Mouse (Mus musculus) testis, postnatal 14 days (tissue): Measurements from ENCODE around the gene Tmem119.
"Not testable (repeated sequence)": the region's sequence is repeated elsewhere in the genome, so short reads cannot be mapped to it uniquely, and the experiment has no call there.

ENCODE experiments used
- DNase-seq: peaks from one replicate; pipeline ENCODE4 v3.0.0; 2021; ENCODE audit warnings: low spot score

Gene Tmem119

DNA sequence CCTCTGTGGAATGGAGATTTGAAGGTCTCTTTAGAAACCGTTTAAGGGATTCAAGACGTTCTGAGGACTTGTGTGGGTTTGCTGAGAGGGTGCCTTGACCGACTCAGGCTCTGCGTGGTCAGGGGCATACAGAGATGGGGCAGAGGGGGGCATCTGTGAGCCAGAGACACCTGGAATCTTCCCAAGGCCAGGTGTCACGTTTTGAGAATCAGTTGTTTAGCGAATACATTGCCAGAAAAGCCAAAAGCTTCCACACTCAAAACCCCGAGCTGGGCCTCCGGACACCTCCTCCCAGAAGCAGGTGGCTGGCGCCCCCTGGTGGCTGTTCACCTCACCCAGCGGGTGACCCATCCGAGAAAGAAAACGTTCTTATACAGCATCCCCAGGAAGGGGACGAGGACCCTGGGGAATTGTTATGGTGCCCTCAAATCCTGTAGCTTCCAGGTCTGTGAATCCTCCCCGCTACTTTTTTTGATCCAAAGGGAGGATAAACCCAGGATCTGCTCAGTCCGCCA is 15.4 kb upstream of the Tmem119 start:
- peak; percentile 64 for DNase-seq

DNA sequence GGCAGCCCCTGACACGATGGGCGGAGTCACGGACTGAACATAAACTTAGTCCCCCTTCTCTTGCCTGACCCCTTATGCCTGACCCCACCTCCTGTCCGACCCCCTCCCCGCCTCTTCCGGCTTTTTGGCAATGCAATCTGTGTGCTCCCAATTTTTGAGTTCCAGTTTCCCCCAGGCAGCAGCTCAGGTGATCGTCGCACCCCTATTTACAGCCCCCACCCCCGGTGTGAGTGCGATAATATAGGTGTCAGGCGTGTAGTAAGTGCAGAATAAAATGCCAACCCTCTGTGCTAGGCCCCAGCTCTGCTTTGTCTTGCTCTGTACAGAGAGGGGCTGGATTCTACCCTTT is 14.7 kb upstream of the Tmem119 start:
- no peak for DNase-seq

DNA sequence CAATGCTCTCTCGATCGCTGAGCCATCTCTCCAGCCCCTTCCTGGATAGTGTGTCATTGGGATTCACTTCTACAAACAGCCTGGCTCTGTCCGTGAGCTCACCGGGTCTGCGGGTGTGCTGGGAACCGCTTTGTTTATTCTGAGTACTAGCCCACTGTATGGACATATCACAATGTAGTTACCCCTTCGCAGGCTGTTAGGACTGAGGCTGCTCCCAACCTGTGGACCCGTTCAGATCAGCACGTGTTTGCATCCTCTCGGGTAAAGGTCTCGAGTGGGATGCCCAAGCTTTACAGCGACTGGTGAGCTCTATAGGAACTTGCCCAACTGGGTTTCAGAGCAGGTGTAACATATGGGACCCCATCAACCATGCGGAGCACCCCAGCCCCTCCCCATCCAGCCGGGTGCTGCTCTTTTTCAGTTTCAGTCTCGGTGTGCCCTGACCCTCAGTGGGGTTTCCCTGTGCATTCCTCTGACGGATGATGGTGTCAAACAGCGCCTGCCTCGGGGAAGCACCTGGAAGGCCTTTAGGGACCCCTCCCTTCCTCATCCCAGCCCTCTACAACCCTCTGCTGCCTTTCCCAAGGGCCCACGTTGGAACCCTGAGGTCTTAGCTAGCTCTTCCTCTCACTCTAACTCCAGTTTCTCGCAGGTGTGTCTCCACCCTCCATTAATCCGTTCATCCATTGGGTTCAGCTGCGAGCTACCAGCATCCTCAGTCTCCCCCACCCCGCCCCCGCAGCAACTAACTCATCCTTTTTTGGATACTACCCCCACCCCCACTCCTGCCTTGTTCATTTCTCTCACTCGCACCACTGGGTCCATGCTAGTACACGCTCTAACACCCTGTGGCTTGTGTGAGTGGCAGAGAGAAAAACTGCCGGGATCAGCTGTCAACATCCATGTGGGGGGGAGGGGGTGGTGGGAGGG is 14.1 kb upstream of the Tmem119 start:
- DNase-seq = no peak

DNA sequence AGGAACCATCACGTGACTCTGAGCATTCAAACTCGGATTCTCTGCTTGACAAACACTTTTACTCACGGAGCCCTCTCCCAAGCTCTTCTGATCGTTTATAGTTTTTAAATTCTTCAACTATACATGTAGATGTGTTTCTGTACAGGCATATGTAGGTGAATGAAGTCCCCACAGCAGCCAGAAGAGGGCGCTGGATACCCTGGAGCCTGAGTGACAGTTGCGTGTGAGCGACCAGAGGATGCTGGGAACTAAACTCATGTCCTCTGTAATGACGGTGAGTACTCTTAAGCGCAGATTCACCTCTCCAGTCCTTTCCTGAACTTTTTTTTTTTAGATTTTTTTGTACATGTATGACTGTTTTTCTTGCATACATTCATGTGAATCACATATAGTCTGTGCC is 13.3 kb upstream of the Tmem119 start:
- no peak for DNase-seq

DNA sequence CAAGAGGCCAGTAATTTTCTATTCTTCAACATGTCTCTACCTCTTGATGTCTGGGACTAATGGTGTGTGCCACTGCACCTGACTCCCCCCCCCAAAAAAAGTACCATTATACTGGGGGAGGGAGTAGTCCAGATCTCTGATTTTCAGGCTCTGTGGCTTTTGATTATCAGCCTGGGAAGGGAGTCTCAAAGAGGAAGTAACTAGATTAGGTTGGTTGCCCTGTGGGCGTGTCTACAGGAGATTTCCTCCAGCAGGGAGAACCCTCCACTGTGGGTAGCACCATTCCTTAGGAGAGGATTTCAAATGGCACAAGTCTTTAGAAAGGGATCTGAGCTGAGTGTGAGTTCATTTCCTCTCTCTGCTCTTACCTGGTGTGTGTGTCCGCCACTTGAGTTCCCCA is 12.3 kb upstream of the Tmem119 start:
- DNase-seq = no peak

DNA sequence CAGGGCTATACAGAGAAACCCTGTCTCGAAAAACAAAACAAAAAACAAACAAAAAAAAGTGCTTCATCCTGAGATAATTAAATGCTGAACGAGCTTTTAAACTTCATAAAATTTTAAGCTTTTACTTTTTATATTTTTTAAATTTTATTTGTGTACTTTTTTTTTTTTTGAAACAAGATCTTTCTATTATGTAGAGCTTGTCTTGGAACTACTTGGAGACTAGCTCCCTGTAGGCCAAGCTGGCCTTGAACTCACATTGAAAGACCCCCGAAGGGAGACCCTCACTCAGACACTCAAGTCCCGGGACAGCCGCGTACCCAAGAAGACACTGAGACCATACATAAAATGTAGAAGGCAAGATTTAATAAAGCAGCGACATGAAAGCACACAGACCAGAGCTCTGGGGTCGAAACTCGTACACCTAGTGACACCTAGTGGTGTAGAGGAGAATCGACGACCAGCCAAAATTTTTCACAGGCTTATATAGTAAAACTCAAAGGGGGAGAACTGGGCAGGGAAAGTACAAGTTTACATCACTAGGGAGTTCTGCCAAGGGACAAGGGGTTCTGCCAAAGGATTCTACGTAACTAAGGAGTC is 11.6 kb upstream of the Tmem119 start:
- not testable (repeated sequence) for DNase-seq

DNA sequence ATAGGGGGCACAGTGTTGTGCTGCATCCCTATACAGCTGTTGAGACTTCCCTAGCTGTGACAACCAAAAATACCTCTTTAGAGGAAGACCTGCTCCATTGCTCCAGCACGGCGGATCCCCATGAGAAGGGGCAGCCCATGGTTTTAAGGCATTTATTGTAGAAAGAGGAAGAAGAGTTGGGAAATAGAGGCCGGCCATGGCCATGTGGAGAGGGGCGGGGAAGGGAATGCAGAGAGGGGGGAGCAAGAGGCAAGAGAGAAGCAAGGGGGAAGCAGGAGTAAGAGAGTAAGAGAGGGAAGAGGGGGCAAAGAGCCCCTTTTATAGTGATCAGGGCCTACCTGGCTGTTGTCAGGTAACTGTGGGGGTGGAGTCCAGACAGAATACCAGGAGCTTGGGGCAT is 9.8 kb upstream of the Tmem119 start:
- DNase-seq = no peak

DNA sequence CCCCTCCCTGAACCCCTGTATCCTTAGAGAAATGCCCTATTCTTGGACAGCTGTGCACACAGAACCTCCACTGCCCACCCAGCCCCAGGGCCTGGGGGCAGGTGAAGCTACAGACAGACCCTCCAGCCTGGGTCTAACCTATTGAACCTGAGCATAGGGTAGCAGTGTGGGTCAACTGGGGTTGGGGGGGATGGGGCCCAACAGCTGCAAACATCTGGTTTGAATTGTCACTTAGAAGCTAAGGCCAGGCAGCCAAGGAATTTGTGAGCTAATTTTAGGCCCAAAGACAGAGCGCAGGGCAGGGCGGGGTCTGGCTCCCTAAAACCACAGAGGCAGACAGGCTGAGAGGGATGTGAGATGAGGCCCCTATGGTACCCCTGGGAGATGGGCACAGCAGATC is 7.9 kb upstream of the Tmem119 start:
- no peak for DNase-seq

DNA sequence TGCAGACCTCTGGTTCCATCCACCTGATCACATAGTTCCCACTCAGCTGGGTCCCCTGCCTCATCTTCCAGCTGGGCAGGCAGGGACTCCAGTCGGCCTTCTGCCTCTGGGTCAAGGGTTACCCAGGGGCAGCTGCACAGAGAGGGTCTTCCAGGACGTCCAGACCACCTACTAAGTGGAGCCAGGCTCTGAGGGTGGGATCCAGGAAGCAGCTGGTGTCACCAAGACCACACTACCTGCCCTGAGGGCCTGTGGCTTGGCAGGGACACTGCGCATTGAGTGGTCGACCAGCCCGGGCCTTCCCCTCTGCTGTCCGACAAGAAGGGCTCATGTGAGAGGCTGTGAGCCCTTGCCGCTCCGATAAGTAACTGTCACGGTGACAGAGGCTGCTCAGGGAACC is 7.4 kb upstream of the Tmem119 start:
- DNase-seq = no peak

DNA sequence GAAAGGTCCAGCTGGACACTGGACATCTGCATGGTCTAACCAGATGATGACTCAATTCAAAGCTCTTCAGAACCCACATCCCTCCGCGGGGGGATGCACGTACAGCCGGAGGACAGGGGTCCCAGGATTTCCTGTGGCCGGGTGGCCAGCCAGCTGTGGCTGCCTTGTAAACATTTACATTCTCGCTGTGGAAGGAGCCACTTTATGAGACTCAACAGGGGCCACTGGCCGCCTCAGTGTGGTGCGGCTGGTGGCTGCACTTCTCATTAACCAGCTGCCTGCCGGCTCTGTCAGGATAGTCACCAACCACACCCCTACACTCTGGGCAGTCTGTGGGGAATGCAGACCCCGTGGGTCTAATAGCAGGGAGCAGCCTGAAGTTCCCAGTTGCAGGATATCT is 6.1 kb upstream of the Tmem119 start:
- DNase-seq = no peak

DNA sequence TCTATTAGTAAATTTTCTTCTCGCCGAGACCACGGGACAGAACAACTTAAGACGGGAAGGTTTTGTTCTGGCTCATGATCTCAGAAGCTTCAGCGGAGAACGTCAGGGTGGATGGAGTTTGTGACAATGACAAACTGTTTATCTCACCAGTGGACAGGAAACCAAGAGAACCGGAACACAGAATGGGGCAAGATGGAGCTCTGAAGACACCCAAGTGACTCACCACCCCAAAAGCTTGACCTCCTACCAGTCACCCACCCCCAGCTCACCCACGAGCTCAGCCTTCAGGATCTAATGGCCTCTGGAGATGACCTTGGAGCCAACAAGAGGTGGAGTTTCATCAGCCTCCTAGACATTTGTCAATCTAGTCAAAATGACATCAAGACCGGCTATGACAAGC is 5.0 kb upstream of the Tmem119 start:
- DNase-seq = no peak

DNA sequence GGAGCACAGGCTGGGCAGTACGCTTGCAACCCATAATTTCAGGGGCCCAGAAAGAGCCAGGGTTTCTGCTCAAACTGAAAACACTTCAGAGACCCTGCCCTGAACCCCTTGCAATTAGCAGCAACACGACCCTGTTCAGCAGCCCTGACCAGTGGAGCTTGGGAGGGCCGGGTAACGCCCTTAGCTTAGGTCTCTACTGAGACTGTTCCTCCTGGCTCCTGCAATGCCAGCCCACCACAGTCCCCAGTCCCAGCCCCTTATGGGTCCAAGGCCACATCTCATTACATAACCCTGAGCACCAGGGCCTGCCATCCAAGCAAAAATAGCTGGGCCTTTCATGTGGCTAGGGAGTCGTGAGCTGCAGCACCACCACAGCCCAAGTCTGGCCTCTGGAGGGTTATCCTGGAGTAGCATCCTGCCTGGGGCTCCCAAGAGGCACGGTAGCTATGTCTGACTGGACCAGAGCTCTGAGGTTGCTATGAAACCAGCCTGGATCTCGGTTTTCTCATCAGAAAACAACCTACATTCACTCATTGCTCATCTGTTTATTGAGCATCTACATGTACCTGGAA is 4.2 kb upstream of the Tmem119 start:
- no peak for DNase-seq

DNA sequence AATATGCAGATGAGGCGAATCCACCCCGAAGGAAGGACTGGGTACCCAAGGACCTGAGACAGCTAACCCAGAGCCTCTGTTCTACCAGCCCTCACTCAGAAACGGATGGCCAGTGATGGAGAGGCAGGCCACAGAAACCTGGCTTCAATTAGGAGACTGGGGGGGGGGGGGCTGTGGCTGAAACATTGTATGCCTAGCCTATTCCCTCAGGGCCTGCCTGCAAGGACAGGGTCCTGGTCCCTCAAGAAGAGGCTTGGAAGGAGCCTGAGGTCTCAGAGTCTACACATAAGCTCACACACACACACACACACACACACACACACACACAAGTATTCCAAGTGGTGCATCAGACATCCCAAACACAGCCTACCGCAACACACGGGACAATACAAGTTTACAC is 625 bp downstream of the Tmem119 start:
- no peak for DNase-seq

DNA sequence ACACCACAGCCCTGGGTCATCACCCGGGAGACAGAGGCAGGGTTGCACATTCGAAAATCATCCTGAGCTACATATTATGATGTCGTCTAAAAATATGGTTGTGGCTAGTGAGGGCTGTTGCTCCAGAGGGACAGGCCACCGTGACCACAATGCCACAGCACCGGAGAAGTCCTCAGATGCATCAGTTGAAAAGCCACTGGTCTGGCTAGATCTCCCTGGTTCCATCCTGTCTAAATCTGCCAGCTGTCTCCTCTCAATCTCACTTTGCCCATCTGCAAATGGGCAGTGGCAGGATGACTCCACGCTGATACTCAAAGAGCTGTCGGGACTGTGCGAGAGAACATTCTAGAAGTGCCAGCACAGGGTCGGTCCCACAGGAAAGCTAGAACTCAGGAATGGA is 1.8 kb downstream of the Tmem119 start:
- DNase-seq = no peak

DNA sequence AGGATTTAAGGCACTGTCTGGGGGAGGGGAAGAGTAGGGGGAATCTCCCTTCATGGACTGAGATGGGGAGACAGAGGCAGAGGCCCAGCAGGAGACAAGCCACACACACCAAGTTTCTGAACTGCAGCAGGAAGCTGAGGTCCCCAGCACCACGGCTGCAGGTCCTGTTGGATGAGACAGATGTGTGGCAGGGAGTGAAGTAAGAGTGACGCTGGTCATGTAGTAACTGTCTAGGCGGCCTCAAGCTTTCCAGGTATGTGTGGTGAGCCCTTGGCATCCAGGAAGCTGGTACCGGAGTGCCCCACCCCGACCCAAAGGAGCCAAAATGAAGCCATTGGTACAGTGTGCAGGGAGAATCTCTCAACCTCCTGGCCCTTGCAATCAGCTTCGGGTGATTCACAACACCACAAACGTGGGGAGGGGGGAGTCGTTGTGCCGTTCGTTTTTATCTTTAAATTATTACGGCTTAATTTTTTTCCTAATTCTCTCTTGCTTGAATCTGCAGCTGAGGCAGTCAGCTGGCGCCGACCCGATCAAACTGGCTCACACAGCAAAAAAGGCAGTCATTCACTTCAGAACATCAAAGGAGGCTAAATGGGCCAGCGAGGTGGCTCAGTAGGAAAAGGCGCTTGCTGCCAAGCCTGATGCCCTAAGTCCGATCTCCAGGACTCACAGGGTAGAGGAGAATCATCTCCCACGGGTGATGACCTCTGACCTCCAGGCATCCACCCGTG is 3.0 kb downstream of the Tmem119 start:
- DNase-seq = no peak

DNA sequence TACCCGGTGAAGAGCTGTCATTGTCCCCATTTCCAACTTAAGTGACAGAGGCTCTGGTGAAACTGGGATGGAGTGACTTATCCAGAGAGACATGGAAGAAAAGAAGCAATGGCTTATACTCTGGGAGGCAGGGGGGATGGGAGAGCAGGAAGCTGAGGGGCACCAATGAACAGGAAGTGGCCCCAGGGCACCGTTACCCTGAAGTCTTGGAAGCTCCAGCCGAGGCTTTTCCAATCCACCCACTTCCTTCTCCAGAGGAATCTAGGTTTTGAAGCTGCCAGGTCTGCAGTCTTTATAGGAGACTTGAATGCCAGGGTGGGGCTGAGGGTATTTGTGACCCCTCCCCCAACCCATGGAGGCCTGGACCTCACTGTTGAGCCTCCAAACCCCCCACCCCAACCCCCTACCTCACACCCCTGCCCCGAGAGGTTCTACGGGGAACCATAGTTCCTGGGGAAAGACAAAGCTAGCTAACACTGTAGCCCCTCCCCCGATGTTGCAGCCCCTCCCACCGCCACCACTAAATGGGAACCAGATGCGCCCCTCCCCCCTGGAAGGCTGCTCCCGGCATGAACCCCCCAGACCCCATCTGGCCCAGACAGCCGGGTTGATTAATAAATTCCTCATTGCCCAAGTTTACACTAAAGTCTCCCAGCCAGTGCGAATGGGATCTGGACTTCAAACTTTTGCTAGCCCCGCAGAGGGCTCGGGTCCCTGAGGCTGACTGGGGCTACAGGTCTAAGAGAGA is 3.7 kb downstream of the Tmem119 start:
- DNase-seq = no peak

DNA sequence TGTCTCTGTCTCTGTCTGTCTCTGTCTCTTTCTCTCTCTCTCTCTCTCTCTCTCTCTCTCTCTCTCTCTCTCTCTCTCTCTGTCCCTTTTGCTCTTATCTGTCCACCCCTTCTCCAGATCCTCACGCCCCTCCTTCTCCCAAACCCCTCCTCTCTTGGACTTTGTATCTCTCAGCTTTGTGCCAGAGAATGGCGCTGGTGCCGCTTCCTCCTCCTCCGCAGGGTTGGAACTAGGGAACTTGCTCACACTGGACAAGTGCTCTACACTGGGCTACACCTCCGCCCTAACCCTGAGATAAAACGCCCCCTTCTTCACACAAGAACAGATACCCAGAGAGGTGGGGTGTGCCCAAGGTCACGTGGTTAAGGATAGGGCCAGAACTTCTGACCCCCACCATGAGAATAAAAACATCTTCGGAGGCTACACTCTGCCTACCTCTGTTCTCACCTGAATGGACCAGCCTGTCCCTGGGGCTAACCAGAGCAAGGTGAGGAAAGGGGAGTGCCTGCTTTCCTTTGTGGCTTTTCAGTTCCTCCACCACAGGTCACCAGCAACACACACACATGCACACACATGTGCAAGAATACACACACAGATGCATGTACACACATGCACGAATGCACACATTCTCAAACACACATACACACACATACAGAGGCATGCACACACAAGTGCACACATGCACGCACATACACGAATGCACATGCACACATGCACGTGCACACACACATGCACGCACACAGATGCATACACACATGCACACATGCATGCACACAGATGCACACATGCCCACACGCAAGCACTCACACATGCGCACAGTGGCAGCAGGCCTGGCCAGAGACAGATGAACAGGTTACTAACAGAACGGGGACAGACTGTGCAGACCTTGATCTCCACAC is 8.9 kb downstream of the Tmem119 start:
- DNase-seq = no peak

DNA sequence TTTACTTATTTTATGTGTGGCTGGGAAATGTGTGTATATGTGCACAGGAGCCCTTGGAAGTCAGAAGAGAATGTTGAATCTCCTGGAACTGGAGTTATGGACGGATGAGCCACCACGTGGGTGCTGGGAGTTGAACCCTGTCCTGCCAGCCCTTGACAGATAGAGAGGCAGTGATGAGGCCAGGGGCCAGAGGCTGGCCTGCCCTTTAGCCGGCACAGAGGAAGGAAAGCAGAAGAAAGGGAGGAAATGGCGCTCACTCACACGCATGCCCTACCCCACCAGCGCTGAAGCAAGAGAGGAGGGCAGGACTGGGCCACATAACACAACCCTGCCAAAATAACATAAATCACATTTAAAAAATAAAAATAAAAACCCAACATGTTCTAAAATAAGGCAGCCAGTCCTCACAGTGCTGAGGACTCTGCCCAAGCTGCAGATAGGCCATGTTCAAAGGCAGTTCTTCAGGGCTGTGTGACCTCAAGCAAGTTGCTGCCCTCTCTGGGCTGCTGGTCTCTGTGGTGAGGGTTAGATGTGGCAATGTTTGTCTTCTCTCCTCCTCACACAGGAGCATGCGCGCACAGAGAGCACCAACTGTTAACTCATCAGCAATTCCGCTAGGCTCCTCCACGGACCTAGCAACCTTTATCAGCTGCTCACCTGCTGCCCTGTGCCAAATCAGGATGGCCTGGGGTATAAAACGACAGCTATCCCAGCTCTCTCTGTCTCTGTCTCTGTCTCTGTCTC is 9.7 kb downstream of the Tmem119 start:
- DNase-seq = no peak

DNA sequence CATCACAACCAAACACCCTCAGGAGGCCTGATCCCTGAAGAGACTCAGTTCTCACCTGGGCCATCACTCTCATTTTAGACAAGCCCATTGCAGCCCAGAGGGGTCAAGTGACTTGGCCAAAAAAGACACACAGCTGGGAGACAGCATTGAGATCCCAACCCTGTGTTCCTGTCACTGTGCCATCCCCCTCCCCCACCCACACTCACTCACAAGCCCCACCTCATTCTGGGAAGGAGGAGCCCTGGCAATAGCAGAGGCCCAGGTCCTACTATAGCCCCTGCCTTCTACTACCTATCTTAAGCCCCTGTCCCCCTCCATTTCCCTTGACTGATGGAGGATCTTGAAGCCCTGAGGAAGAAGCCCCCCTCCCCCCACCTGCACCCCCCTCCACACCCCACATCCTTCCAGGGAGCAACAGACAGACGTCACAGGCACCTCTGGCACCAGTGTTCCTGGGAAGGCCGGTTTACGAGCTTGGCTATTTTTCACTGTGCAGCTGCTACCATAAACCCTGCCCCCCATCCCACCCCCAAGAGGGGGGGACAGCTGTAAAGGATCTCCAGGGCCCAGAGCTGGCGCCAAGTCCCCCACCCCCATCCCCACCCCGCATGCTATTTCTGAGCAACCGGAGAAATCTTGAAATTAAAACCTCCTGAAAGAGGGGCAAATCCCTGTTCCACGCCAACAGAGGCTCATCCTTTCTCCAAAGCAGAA is 11.1 kb downstream of the Tmem119 start:
- no peak for DNase-seq
